Mouse (Mus musculus) kidney, postnatal 25 days (tissue): Measurements from ENCODE around the gene Paqr3.

Experiments used
- DNase-seq, 2 experiments: peaks; one replicate each; pipeline ENCODE4 v3.0.0; 2021; ENCODE audit warnings: mixed read lengths in 2 of 2

Paqr3 gene

GRCm38 (mm10) chr5:97084541-97084940, 26.9 kb downstream of the Paqr3 start:
- no peak for DNase-seq

- no peak for DNase-seq
Observed at GRCm38 (mm10) chr5:97083701-97084100, 27.7 kb downstream of the Paqr3 start.

- peak in 1 of 2 experiments; percentile 36 for DNase-seq
Observed at GRCm38 (mm10) chr5:97081481-97081880, 29.9 kb downstream of the Paqr3 start.

- peak; percentile 28 to 56 for DNase-seq
Observed at GRCm38 (mm10) chr5:97078641-97079040, 32.8 kb downstream of the Paqr3 start.

GRCm38 (mm10) chr5:97077676-97078075, 33.7 kb downstream of the Paqr3 start:
- no peak for DNase-seq

- no peak for DNase-seq
Observed at GRCm38 (mm10) chr5:97076167-97076566, 35.2 kb downstream of the Paqr3 start.

- no peak for DNase-seq
Observed at GRCm38 (mm10) chr5:97075476-97076151, 35.8 kb downstream of the Paqr3 start.

GRCm38 (mm10) chr5:97065746-97066145, 45.6 kb downstream of the Paqr3 start:
- DNase-seq = no peak

- no peak for DNase-seq
Observed at GRCm38 (mm10) chr5:97062041-97062440, 49.4 kb downstream of the Paqr3 start.

- DNase-seq = no peak
Observed at GRCm38 (mm10) chr5:97060864-97061263, 50.5 kb downstream of the Paqr3 start.

GRCm38 (mm10) chr5:97056791-97057450, 54.5 kb downstream of the Paqr3 start:
- no peak for DNase-seq

GRCm38 (mm10) chr5:97056359-97056758, 55.0 kb downstream of the Paqr3 start:
- no peak for DNase-seq

GRCm38 (mm10) chr5:97055511-97056068, 55.8 kb downstream of the Paqr3 start:
- DNase-seq = peak in 1 of 2 experiments; percentile 66

GRCm38 (mm10) chr5:97054801-97055200, 56.6 kb downstream of the Paqr3 start:
- DNase-seq = no peak

GRCm38 (mm10) chr5:97054166-97054565, 57.2 kb downstream of the Paqr3 start:
- DNase-seq = no peak

GRCm38 (mm10) chr5:97048905-97049304, 62.5 kb downstream of the Paqr3 start:
- no peak for DNase-seq

GRCm38 (mm10) chr5:97046680-97047079, 64.7 kb downstream of the Paqr3 start:
- no peak for DNase-seq

- no peak for DNase-seq
Observed at GRCm38 (mm10) chr5:97045260-97045659, 66.1 kb downstream of the Paqr3 start.
